Mouse (Mus musculus): ENCODE measurements around the gene Gm42669.

Gm42669 gene

GRCm38 (mm10) chr5:107521386-107521785 is 14.0 kb downstream of the Gm42669 start:
- DNase-seq (ENCODE audit: low read depth, low spot score): no peak

- DNase-seq (ENCODE audit: low read depth, low spot score): peak; percentile 91
These were observed 14.5 kb downstream of the Gm42669 start for GRCm38 (mm10) chr5:107521897-107522296.

- DNase-seq (ENCODE audit: low read depth, low spot score): peak; percentile 88
These were observed 16.9 kb downstream of the Gm42669 start for GRCm38 (mm10) chr5:107524281-107524680.

- no peak for DNase-seq (ENCODE audit: low read depth, low spot score)
These were observed 21.4 kb downstream of the Gm42669 start for GRCm38 (mm10) chr5:107528856-107529255.

- no peak for DNase-seq (ENCODE audit: low read depth, low spot score)
These were observed 26.2 kb downstream of the Gm42669 start for GRCm38 (mm10) chr5:107533590-107533989.

- no peak for DNase-seq (ENCODE audit: low read depth, low spot score)
These were observed 27.2 kb downstream of the Gm42669 start, which contains the start of gene 1700028K03Rik for GRCm38 (mm10) chr5:107534581-107534980. Gene 1700028K03Rik (plus strand): TSS chr5:107534709.

- DNase-seq (ENCODE audit: low read depth, low spot score): no peak
These were observed 34.3 kb downstream of the Gm42669 start for GRCm38 (mm10) chr5:107541696-107542095.

- no peak for DNase-seq (ENCODE audit: low read depth, low spot score)
These were observed 38.5 kb downstream of the Gm42669 start for GRCm38 (mm10) chr5:107545927-107546326.

GRCm38 (mm10) chr5:107547955-107548354 is 40.5 kb downstream of the Gm42669 start:
- no peak for DNase-seq (ENCODE audit: low read depth, low spot score)

GRCm38 (mm10) chr5:107548444-107548843 is 41.0 kb downstream of the Gm42669 start:
- DNase-seq (ENCODE audit: low read depth, low spot score): no peak

GRCm38 (mm10) chr5:107554336-107554735 is 46.9 kb downstream of the Gm42669 start:
- DNase-seq (ENCODE audit: low read depth, low spot score): no peak

GRCm38 (mm10) chr5:107556969-107557368 is 49.5 kb downstream of the Gm42669 start:
- DNase-seq (ENCODE audit: low read depth, low spot score): no peak

- no peak for DNase-seq (ENCODE audit: low read depth, low spot score)
These were observed 61.7 kb downstream of the Gm42669 start for GRCm38 (mm10) chr5:107569148-107569547.

GRCm38 (mm10) chr5:107597301-107598077 is 90.1 kb downstream of the Gm42669 start, which contains the start of the genes Rpap2 and Glmn:
Gene Rpap2 (plus strand): TSS chr5:107597373.
Gene Glmn (minus strand): TSS chr5:107597888.
- peak; percentile 64 for DNase-seq (ENCODE audit: low read depth, low spot score)

GRCm38 (mm10) chr5:107598380-107598779 is 91.0 kb downstream of the Gm42669 start:
- DNase-seq (ENCODE audit: low read depth, low spot score): no peak

GRCm38 (mm10) chr5:107611224-107611623 is 103.8 kb downstream of the Gm42669 start:
- peak; percentile 24 for DNase-seq (ENCODE audit: low read depth, low spot score)

GRCm38 (mm10) chr5:107617986-107618385 is 110.6 kb downstream of the Gm42669 start:
- no peak for DNase-seq (ENCODE audit: low read depth, low spot score)

GRCm38 (mm10) chr5:107621327-107621726 is 113.9 kb downstream of the Gm42669 start:
- no peak for DNase-seq (ENCODE audit: low read depth, low spot score)

Measured in telencephalon, adult 2 months (tissue).